Mouse (Mus musculus) CH12.LX (cell line): ENCODE measurements at regions not wholly inside any gene's neighbourhood (a gene's known extent, or its start where the extent isn't known, plus 50 kb on each side); places are given as distances from the start of the nearest gene placed in this dataset.

Experiments used
- DNase-seq: peaks from one replicate; pipeline ENCODE4 v3.0.0-alpha.2; 2013; ENCODE audit errors: extremely low read depth
- H3K27ac ChIP-seq: 2 replicates; pipeline ENCODE4 v1.5.1; 2012; ENCODE audit warnings: low read depth, mild to moderate bottlenecking, control low read depth, moderate library complexity; ENCODE audit not compliant: insufficient read depth
- H3K27me3 ChIP-seq: replicated peaks from 2 replicates; pipeline ENCODE3; 2012; ENCODE audit warnings: inconsistent platforms
- H3K36me3 ChIP-seq, 2 experiments: replicated peaks in 1 of 2; 2 replicates each; pipeline versions ENCODE3 to v1.6.1; 2012; ENCODE audit warnings: inconsistent platforms in 1 of 2, low read length in 1 of 2, mild to moderate bottlenecking in 1 of 2, mixed read lengths in 1 of 2, moderate library complexity in 1 of 2; ENCODE audit not compliant: control insufficient read depth in 1 of 2, insufficient read depth in 1 of 2
- H3K4me1 ChIP-seq, 2 experiments: 2 replicates each; pipeline ENCODE4 v1.6.1; 2012; ENCODE audit warnings: inconsistent platforms in 1 of 2, moderate library complexity in 1 of 2; ENCODE audit not compliant: insufficient read depth in 2 of 2, control insufficient read depth in 1 of 2
- H3K4me2 ChIP-seq: 2 replicates; pipeline ENCODE4 v1.6.1; 2012; ENCODE audit warnings: low read depth, mild to moderate bottlenecking, control low read depth; ENCODE audit not compliant: poor library complexity, insufficient read depth, severe bottlenecking
- H3K4me3 ChIP-seq, 3 experiments: fragments of 150-350 bp in 1 of 3; sonication (generic) in 1 of 3; replicated peaks in 1 of 3; 2 replicates each; pipeline versions ENCODE3 to v1.5.1; 2011 to 2012; ENCODE audit warnings: low read depth in 2 of 3, low read length in 2 of 3, mild to moderate bottlenecking in 2 of 3, moderate library complexity in 2 of 3, control low read depth in 1 of 3, improper control_type of control experiment in 1 of 3, inconsistent platforms in 1 of 3, mixed read lengths in 1 of 3; ENCODE audit not compliant: poor library complexity in 1 of 3
- H3K79me2 ChIP-seq: replicated peaks from 2 replicates; pipeline ENCODE4 v1.6.1; 2012; ENCODE audit warnings: mild to moderate bottlenecking, moderate library complexity; ENCODE audit not compliant: control insufficient read depth, poor library complexity, insufficient read depth, severe bottlenecking; ENCODE audit errors: extremely low read depth
- H3K9ac ChIP-seq: 2 replicates; pipeline ENCODE4 v1.6.1; 2012; ENCODE audit warnings: low read depth, mild to moderate bottlenecking, control low read depth, moderate library complexity; ENCODE audit not compliant: insufficient read depth
- H3K9me3 ChIP-seq: replicated peaks from 2 replicates; pipeline ENCODE3; 2012; ENCODE audit warnings: low read length, inconsistent platforms, mixed read lengths
- CHD2 ChIP-seq: IDR thresholded peaks from 2 replicates; pipeline ENCODE4 v1.6.1; 2011; ENCODE audit warnings: low read length, improper control_type of control experiment
- ELF1 ChIP-seq: IDR thresholded peaks from 2 replicates; pipeline ENCODE4 v1.6.1; 2014; ENCODE audit warnings: low read depth, mild to moderate bottlenecking, inconsistent platforms, low read length, improper control_type of control experiment
- GABPA ChIP-seq: IDR thresholded peaks from 2 replicates; pipeline ENCODE4 v1.6.1; 2012; ENCODE audit warnings: low read depth, low read length, improper control_type of control experiment, inconsistent platforms; ENCODE audit not compliant: insufficient replicate concordance
- JUN ChIP-seq: IDR thresholded peaks from 2 replicates; pipeline ENCODE4 v1.6.1; 2011; ENCODE audit warnings: low read depth, mild to moderate bottlenecking, low read length, improper control_type of control experiment, moderate library complexity; ENCODE audit not compliant: insufficient read depth
- JUND ChIP-seq: conservative IDR thresholded peaks from 2 replicates; pipeline ENCODE4 v1.6.1; 2011; ENCODE audit warnings: low read depth, low read length, improper control_type of control experiment
- MAX ChIP-seq: IDR thresholded peaks from 2 replicates; pipeline ENCODE4 v1.6.1; 2011; ENCODE audit warnings: low read length, improper control_type of control experiment
- MAZ ChIP-seq: IDR thresholded peaks from 2 replicates; pipeline ENCODE4 v1.6.1; 2012; ENCODE audit warnings: low read depth, mild to moderate bottlenecking, inconsistent platforms, low read length, improper control_type of control experiment, moderate library complexity
- MXI1 ChIP-seq: IDR thresholded peaks from 2 replicates; pipeline ENCODE4 v1.6.1; 2011; ENCODE audit warnings: mild to moderate bottlenecking, low read depth, low read length, improper control_type of control experiment
- NRF1 ChIP-seq: IDR thresholded peaks from 2 replicates; pipeline ENCODE4 v1.6.1; 2014; ENCODE audit warnings: low read depth, mild to moderate bottlenecking, inconsistent platforms, low read length, improper control_type of control experiment, moderate library complexity
- PAX5 ChIP-seq: IDR thresholded peaks from 2 replicates; pipeline ENCODE4 v1.6.1; 2012; ENCODE audit warnings: low read length, inconsistent platforms, mixed read lengths
- POLR2A ChIP-seq: IDR thresholded peaks from 2 replicates; pipeline ENCODE4 v1.6.1; 2011; ENCODE audit warnings: low read depth, mild to moderate bottlenecking, improper control_type of control experiment, low read length
- SIN3A ChIP-seq: IDR thresholded peaks from 2 replicates; pipeline ENCODE4 v1.6.1; 2012; ENCODE audit warnings: low read length, improper control_type of control experiment, inconsistent platforms
- USF2 ChIP-seq: conservative IDR thresholded peaks from 2 replicates; pipeline ENCODE4 v1.6.1; 2011; ENCODE audit warnings: low read depth, low read length, improper control_type of control experiment
- ZKSCAN1 ChIP-seq: IDR thresholded peaks from 2 replicates; pipeline ENCODE4 v1.6.1; 2012; ENCODE audit warnings: low read depth, inconsistent platforms, low read length, improper control_type of control experiment, borderline replicate concordance
- ZMIZ1 ChIP-seq: IDR thresholded peaks from 2 replicates; pipeline ENCODE4 v1.6.1; 2012; ENCODE audit warnings: low read depth, mild to moderate bottlenecking, inconsistent platforms, low read length, improper control_type of control experiment
- dilution Hi-C: fragments of 300-500 bp; cut with MboI; formaldehyde crosslinking; loops from 2 replicates; pipeline ENCODE4 v1.14.3; 2020; ENCODE audit warnings: low sequenced_read_pairs; ENCODE audit not compliant: extremely low pct_unique_long_range_greater_than_20kb, extremely low pct_ligation_motif_present
- in situ Hi-C: fragments of 300-500 bp; cut with MboI; formaldehyde crosslinking; loops from 3 replicates; pipeline ENCODE4 v1.14.3; 2019; ENCODE audit warnings: low sequenced_read_pairs, low pct_ligation_motif_present, low pct_unique_long_range_greater_than_20kb, mixed read lengths

DNA sequence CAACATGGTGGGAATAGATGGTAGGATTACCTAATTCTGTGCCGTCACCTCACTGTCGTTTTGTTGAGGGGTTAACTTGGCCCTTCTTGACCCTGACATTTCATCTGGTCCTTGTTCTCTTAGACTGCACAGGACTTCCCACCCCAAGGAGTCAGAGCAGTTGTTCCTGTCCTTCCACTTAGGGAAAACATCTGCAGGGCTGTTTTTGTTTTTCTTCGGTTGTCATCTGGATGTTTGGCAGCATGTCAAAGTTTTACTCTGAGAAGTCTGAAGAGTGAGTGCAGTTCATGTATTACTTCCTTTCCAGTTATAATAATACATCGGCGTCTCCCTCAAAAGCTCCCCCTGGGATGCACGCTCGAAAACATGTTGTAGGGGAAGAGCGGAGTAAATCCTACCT, 376.8 kb downstream of the Rnd3 start:
- no peak overlapping the region for H3K27ac ChIP-seq
- no peaks in the 10 kb centered on the region for H3K36me3 ChIP-seq
- TF ChIP-seq PAX5 (no peak), POLR2A (no peak), MAZ (no peak), SIN3A (no peak), CHD2 (no peak), ZMIZ1 (no peak), JUN (no peak), ELF1 (no peak), MXI1 (no peak), ZKSCAN1 (no peak), GABPA (no peak), NRF1 (no peak)
- dilution Hi-C loops, result no loop called here
- H3K27me3 ChIP-seq, result no peaks in the 10 kb centered on the region
- H3K9me3 ChIP-seq, result no peaks in the 10 kb centered on the region
- H3K79me2 ChIP-seq, result no peaks in the 10 kb centered on the region
- no peak overlapping the region for H3K4me3 ChIP-seq
- H3K4me1 ChIP-seq, result no peaks in the 10 kb centered on the region
- H3K9ac ChIP-seq, result no peak overlapping the region
- H3K4me2 ChIP-seq, result no peak overlapping the region
- DNase-seq, result no peak
- in situ Hi-C loops, result no loop called here

DNA sequence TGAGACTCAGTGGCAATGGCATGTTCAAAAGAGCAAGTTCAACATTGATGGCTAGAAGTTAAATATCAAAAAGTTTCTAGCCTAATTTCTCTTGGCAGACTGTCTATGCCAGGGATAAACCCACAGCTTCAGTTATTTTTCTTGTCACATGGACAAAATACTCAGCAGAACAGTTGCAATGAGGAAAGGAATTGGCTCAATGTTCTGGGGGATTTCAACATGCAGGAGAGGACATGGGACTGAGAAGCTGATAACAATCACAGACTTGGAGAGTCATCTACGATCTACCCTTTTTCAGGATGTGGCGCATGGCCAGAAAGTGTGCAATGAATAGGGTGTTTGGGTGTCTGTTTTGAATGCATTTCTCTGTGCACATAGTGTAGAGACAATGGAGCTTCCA, 389.9 kb downstream of the Rnd3 start:
- H3K27ac ChIP-seq, result no peak overlapping the region
- dilution Hi-C loops, result no loop called here
- DNase-seq, result no peak
- TF ChIP-seq GABPA (no peak), CHD2 (no peak), JUN (no peak), JUND (no peak), MAX (no peak), ZMIZ1 (no peak), USF2 (no peak)
- no peak overlapping the region for H3K9ac ChIP-seq
- H3K36me3 ChIP-seq, result no peaks in the 10 kb centered on the region
- in situ Hi-C loops, result no loop called here
- H3K79me2 ChIP-seq, result no peaks in the 10 kb centered on the region
- no peak overlapping the region for H3K4me3 ChIP-seq
- H3K4me1 ChIP-seq, result peaks cover 0 to 16% of the 10 kb centered on the region in 2 experiments; a peak in 3 of 4 replicates
- H3K4me2 ChIP-seq, result no peak overlapping the region
- H3K9me3 ChIP-seq, result no peaks in the 10 kb centered on the region
- no peaks in the 10 kb centered on the region for H3K27me3 ChIP-seq
